Mouse (Mus musculus): ENCODE results near the gene Col5a1. TPM values are rescaled to one million over a fixed set of nuclear protein-coding genes. Genes with fewer than 3 reads are reported as not detected.

Gene Col5a1
- polyA plus RNA-seq, 1 experiment from 2014 or later: 38.8 TPM

GRCm38 (mm10) chr2:28024416-28024815, 138.2 kb downstream of the Col5a1 start:
- Histone ChIP-seq H3K4me2 (no peak overlapping the region), H3K4me1 (ENCODE audit: control insufficient read depth, insufficient read depth, low read length) (no peaks in the 10 kb centered on the region), H3K27ac (ENCODE audit: low read depth, low read length) (no peak overlapping the region), H3K9ac (ENCODE audit: low read depth, low read length) (no peak overlapping the region), H3K27me3 (ENCODE audit: control insufficient read depth, insufficient read depth, low read length) (no peaks in the 10 kb centered on the region), H3K9me3 (replicated peaks; ENCODE audit: control insufficient read depth, low read length) (no peaks in the 10 kb centered on the region), H3K4me3 (ENCODE audit: low read depth, low read length) (no peak overlapping the region), H3K36me3 (ENCODE audit: control insufficient read depth, insufficient read depth, low read length) (peaks cover 31% of the 10 kb centered on the region)
- ATAC-seq (replicated peaks; ENCODE audit: insufficient number of reproducible peaks, low FRiP score, low TSS enrichment): no peak
- 90% methylated on average over 6 of the region's 6 CpGs for WGBS (ENCODE audit: insufficient replicate concordance)

- Histone ChIP-seq H3K27me3 (ENCODE audit: control insufficient read depth, insufficient read depth, low read length) (no peaks in the 10 kb centered on the region), H3K4me2 (no peak overlapping the region), H3K36me3 (ENCODE audit: control insufficient read depth, insufficient read depth, low read length) (peaks cover 30% of the 10 kb centered on the region), H3K9ac (ENCODE audit: low read depth, low read length) (no peak overlapping the region), H3K4me3 (ENCODE audit: low read depth, low read length) (no peak overlapping the region), H3K9me3 (replicated peaks; ENCODE audit: control insufficient read depth, low read length) (no peaks in the 10 kb centered on the region), H3K4me1 (ENCODE audit: control insufficient read depth, insufficient read depth, low read length) (no peaks in the 10 kb centered on the region), H3K27ac (ENCODE audit: low read depth, low read length) (no peak overlapping the region)
- WGBS (ENCODE audit: insufficient replicate concordance): 88% methylated on average over 4 of the region's 4 CpGs
- no peak for ATAC-seq (replicated peaks; ENCODE audit: insufficient number of reproducible peaks, low FRiP score, low TSS enrichment)
Observed at GRCm38 (mm10) chr2:28025776-28026175, 139.6 kb downstream of the Col5a1 start.

GRCm38 (mm10) chr2:28031860-28032259, 145.6 kb downstream of the Col5a1 start:
- Histone ChIP-seq H3K27ac (ENCODE audit: low read depth, low read length) (no peak overlapping the region), H3K9ac (ENCODE audit: low read depth, low read length) (no peak overlapping the region), H3K4me2 (no peak overlapping the region), H3K9me3 (replicated peaks; ENCODE audit: control insufficient read depth, low read length) (no peaks in the 10 kb centered on the region), H3K36me3 (ENCODE audit: control insufficient read depth, insufficient read depth, low read length) (peaks cover 13% of the 10 kb centered on the region), H3K4me1 (ENCODE audit: control insufficient read depth, insufficient read depth, low read length) (peaks cover 4% of the 10 kb centered on the region), H3K27me3 (ENCODE audit: control insufficient read depth, insufficient read depth, low read length) (no peaks in the 10 kb centered on the region), H3K4me3 (ENCODE audit: low read depth, low read length) (no peak overlapping the region)
- WGBS (ENCODE audit: insufficient replicate concordance): 69% methylated on average over 9 of the region's 9 CpGs
- ATAC-seq (replicated peaks; ENCODE audit: insufficient number of reproducible peaks, low FRiP score, low TSS enrichment): no peak

- no peak for ATAC-seq (replicated peaks; ENCODE audit: insufficient number of reproducible peaks, low FRiP score, low TSS enrichment)
- WGBS (ENCODE audit: insufficient replicate concordance): 84% methylated on average over 11 of the region's 11 CpGs
- H3K9ac ChIP-seq (ENCODE audit: low read depth, low read length): no peak overlapping the region
- H3K27ac ChIP-seq (ENCODE audit: low read depth, low read length): no peak overlapping the region
- no peak overlapping the region for H3K4me3 ChIP-seq (ENCODE audit: low read depth, low read length)
- no peaks in the 10 kb centered on the region for H3K9me3 ChIP-seq (replicated peaks; ENCODE audit: control insufficient read depth, low read length)
- no peaks in the 10 kb centered on the region for H3K27me3 ChIP-seq (ENCODE audit: control insufficient read depth, insufficient read depth, low read length)
- peaks cover 4% of the 10 kb centered on the region for H3K4me1 ChIP-seq (ENCODE audit: control insufficient read depth, insufficient read depth, low read length)
- H3K36me3 ChIP-seq (ENCODE audit: control insufficient read depth, insufficient read depth, low read length): peaks cover 16% of the 10 kb centered on the region
- H3K4me2 ChIP-seq: no peak overlapping the region
Observed at GRCm38 (mm10) chr2:28032469-28032868, 146.2 kb downstream of the Col5a1 start.

GRCm38 (mm10) chr2:28034011-28034710, 147.9 kb downstream of the Col5a1 start:
- 88% methylated on average over 13 of the region's 13 CpGs for WGBS (ENCODE audit: insufficient replicate concordance)
- H3K27me3 ChIP-seq (ENCODE audit: control insufficient read depth, insufficient read depth, low read length): no peaks in the 10 kb centered on the region
- no peak overlapping the region for H3K27ac ChIP-seq (ENCODE audit: low read depth, low read length)
- peaks cover 6% of the 10 kb centered on the region; the same call in 1 of the 2 replicates for H3K36me3 ChIP-seq (ENCODE audit: control insufficient read depth, insufficient read depth, low read length)
- H3K9me3 ChIP-seq (replicated peaks; ENCODE audit: control insufficient read depth, low read length): no peaks in the 10 kb centered on the region
- H3K9ac ChIP-seq (ENCODE audit: low read depth, low read length): no peak overlapping the region
- no peak overlapping the region for H3K4me2 ChIP-seq
- H3K4me1 ChIP-seq (ENCODE audit: control insufficient read depth, insufficient read depth, low read length): peaks cover 4% of the 10 kb centered on the region
- ATAC-seq (replicated peaks; ENCODE audit: insufficient number of reproducible peaks, low FRiP score, low TSS enrichment): no peak
- no peak overlapping the region for H3K4me3 ChIP-seq (ENCODE audit: low read depth, low read length)

- H3K9ac ChIP-seq (ENCODE audit: low read depth, low read length): no peak overlapping the region
- no peak for ATAC-seq (replicated peaks; ENCODE audit: insufficient number of reproducible peaks, low FRiP score, low TSS enrichment)
- no peaks in the 10 kb centered on the region for H3K9me3 ChIP-seq (replicated peaks; ENCODE audit: control insufficient read depth, low read length)
- no peaks in the 10 kb centered on the region for H3K27me3 ChIP-seq (ENCODE audit: control insufficient read depth, insufficient read depth, low read length)
- peaks cover 3% of the 10 kb centered on the region; the same call in 1 of the 2 replicates for H3K36me3 ChIP-seq (ENCODE audit: control insufficient read depth, insufficient read depth, low read length)
- no peak overlapping the region for H3K4me3 ChIP-seq (ENCODE audit: low read depth, low read length)
- no peak overlapping the region for H3K4me2 ChIP-seq
- H3K4me1 ChIP-seq (ENCODE audit: control insufficient read depth, insufficient read depth, low read length): peaks cover under 1% of the 10 kb centered on the region
- H3K27ac ChIP-seq (ENCODE audit: low read depth, low read length): no peak overlapping the region
- WGBS (ENCODE audit: insufficient replicate concordance): 86% methylated on average over 13 of the region's 13 CpGs
Observed at GRCm38 (mm10) chr2:28036788-28037187, 150.6 kb downstream of the Col5a1 start.

GRCm38 (mm10) chr2:28037505-28038390, 151.5 kb downstream of the Col5a1 start:
- Histone ChIP-seq H3K4me3 (ENCODE audit: low read depth, low read length) (no peak overlapping the region), H3K27ac (ENCODE audit: low read depth, low read length) (no peak overlapping the region), H3K9me3 (replicated peaks; ENCODE audit: control insufficient read depth, low read length) (no peaks in the 10 kb centered on the region), H3K36me3 (ENCODE audit: control insufficient read depth, insufficient read depth, low read length) (peaks cover 3% of the 10 kb centered on the region; the same call in 1 of the 2 replicates), H3K4me2 (no peak overlapping the region), H3K27me3 (ENCODE audit: control insufficient read depth, insufficient read depth, low read length) (no peaks in the 10 kb centered on the region), H3K4me1 (ENCODE audit: control insufficient read depth, insufficient read depth, low read length) (no peaks in the 10 kb centered on the region), H3K9ac (ENCODE audit: low read depth, low read length) (no peak overlapping the region)
- 88% methylated on average over 12 of the region's 12 CpGs for WGBS (ENCODE audit: insufficient replicate concordance)
- no peak for ATAC-seq (replicated peaks; ENCODE audit: insufficient number of reproducible peaks, low FRiP score, low TSS enrichment)

GRCm38 (mm10) chr2:28038391-28039096, 152.3 kb downstream of the Col5a1 start:
- Histone ChIP-seq H3K27ac (ENCODE audit: low read depth, low read length) (no peak overlapping the region), H3K4me3 (ENCODE audit: low read depth, low read length) (no peak overlapping the region), H3K9me3 (replicated peaks; ENCODE audit: control insufficient read depth, low read length) (no peaks in the 10 kb centered on the region), H3K36me3 (ENCODE audit: control insufficient read depth, insufficient read depth, low read length) (peaks cover 3% of the 10 kb centered on the region; the same call in 1 of the 2 replicates), H3K4me2 (no peak overlapping the region), H3K4me1 (ENCODE audit: control insufficient read depth, insufficient read depth, low read length) (no peaks in the 10 kb centered on the region), H3K9ac (ENCODE audit: low read depth, low read length) (no peak overlapping the region), H3K27me3 (ENCODE audit: control insufficient read depth, insufficient read depth, low read length) (no peaks in the 10 kb centered on the region)
- 81% methylated on average over 14 of the region's 14 CpGs for WGBS (ENCODE audit: insufficient replicate concordance)
- ATAC-seq (replicated peaks; ENCODE audit: insufficient number of reproducible peaks, low FRiP score, low TSS enrichment): no peak

All from heart, embryonic 11.5 days (tissue).